Mouse (Mus musculus): ENCODE results near the gene Hbb-bs. TPM values are rescaled to one million over a fixed set of nuclear protein-coding genes. Genes with fewer than 3 reads are reported as not detected.
A peak's percentile ranks its signal among the peaks of the same experiment; 100 is the strongest.
"Not testable (repeated sequence)": the region's sequence is repeated elsewhere in the genome, so short reads cannot be mapped to it uniquely, and the experiment has no call there.

Hbb-bs gene
- polyA plus RNA-seq, 1 experiment = 44,806 TPM

- Histone ChIP-seq H3K4me3 (replicated peaks; ENCODE audit: control insufficient read depth, low read depth, low read length) (no peak overlapping the region), H3K27ac (ENCODE audit: control insufficient read depth, insufficient read depth, low read depth, low read length, poor library complexity) (no peak overlapping the region), H3K4me1 (ENCODE audit: control insufficient read depth, insufficient read depth, low read length) (no peaks in the 10 kb centered on the region; the same call in 1 of the 2 replicates)
- TF ChIP-seq POLR2A (IDR thresholded peaks at IDR 0.05; ENCODE audit: borderline replicate concordance, control insufficient read depth, low read depth, low read length) (no peak), CTCF (IDR thresholded peaks at IDR 0.05; ENCODE audit: control insufficient read depth, insufficient read depth, low read length) (no peak)
- WGBS = 21% methylated on average over 5 of the region's 5 CpGs
Observed at GRCm38 (mm10) chr7:103808971-103809800, 18.7 kb downstream of the Hbb-bs start.

GRCm38 (mm10) chr7:103808120-103808519 is 19.8 kb downstream of the Hbb-bs start:
- H3K4me3 ChIP-seq (replicated peaks; ENCODE audit: control insufficient read depth, low read depth, low read length); H3K4me1 ChIP-seq (ENCODE audit: control insufficient read depth, insufficient read depth, low read length); H3K27ac ChIP-seq (ENCODE audit: control insufficient read depth, insufficient read depth, low read depth, low read length, poor library complexity): not testable (repeated sequence)
- 50% methylated on average over 2 of the region's 2 CpGs for WGBS

GRCm38 (mm10) chr7:103806856-103807255 is 21.0 kb downstream of the Hbb-bs start:
- H3K27ac ChIP-seq (ENCODE audit: control insufficient read depth, insufficient read depth, low read depth, low read length, poor library complexity) = no peak overlapping the region
- TF ChIP-seq CTCF (IDR thresholded peaks at IDR 0.05; ENCODE audit: control insufficient read depth, insufficient read depth, low read length) = peak; percentile 14; the same call in 1 of the 2 replicates
- TF ChIP-seq POLR2A (IDR thresholded peaks at IDR 0.05; ENCODE audit: borderline replicate concordance, control insufficient read depth, low read depth, low read length) = no peak
- WGBS = 44% methylated on average over 1 of the region's 1 CpGs

GRCm38 (mm10) chr7:103792669-103793388 is 35.1 kb downstream of the Hbb-bs start:
- no peaks in the 10 kb centered on the region for H3K4me1 ChIP-seq (ENCODE audit: control insufficient read depth, insufficient read depth, low read length)
- H3K4me3 ChIP-seq (replicated peaks; ENCODE audit: control insufficient read depth, low read depth, low read length) = no peak overlapping the region
- TF ChIP-seq POLR2A (IDR thresholded peaks at IDR 0.05; ENCODE audit: borderline replicate concordance, control insufficient read depth, low read depth, low read length) = no peak
- no peak for TF ChIP-seq CTCF (IDR thresholded peaks at IDR 0.05; ENCODE audit: control insufficient read depth, insufficient read depth, low read length)
- no peak overlapping the region for H3K27ac ChIP-seq (ENCODE audit: control insufficient read depth, insufficient read depth, low read depth, low read length, poor library complexity)
- 10% methylated on average over 4 of the region's 4 CpGs for WGBS

More at GRCm38 (mm10) chr7:103806856-103807255, 21.0 kb downstream of the Hbb-bs start:
- no peak overlapping the region for H3K4me3 ChIP-seq (replicated peaks; ENCODE audit: control insufficient read depth, low read depth, low read length)
- no peaks in the 10 kb centered on the region for H3K4me1 ChIP-seq (ENCODE audit: control insufficient read depth, insufficient read depth, low read length)

GRCm38 (mm10) chr7:103791721-103792120 is 36.2 kb downstream of the Hbb-bs start, which contains the start of gene Olfr67:
Gene Olfr67 (minus strand): TSS chr7:103791821.
- no peak for TF ChIP-seq POLR2A (IDR thresholded peaks at IDR 0.05; ENCODE audit: borderline replicate concordance, control insufficient read depth, low read depth, low read length)
- TF ChIP-seq CTCF (IDR thresholded peaks at IDR 0.05; ENCODE audit: control insufficient read depth, insufficient read depth, low read length) = no peak
- Histone ChIP-seq H3K27ac (ENCODE audit: control insufficient read depth, insufficient read depth, low read depth, low read length, poor library complexity) (no peak within 1 kb of the TSS), H3K4me3 (replicated peaks; ENCODE audit: control insufficient read depth, low read depth, low read length) (no peak within 1 kb of the TSS), H3K4me1 (ENCODE audit: control insufficient read depth, insufficient read depth, low read length) (no peaks in the 10 kb centered on the region)
- WGBS = 51% methylated on average over 3 of the region's 3 CpGs

- WGBS = 79% methylated on average over 3 of the region's 3 CpGs
- Histone ChIP-seq H3K4me3 (replicated peaks; ENCODE audit: control insufficient read depth, low read depth, low read length) (no peak within 1 kb of the TSS), H3K27ac (ENCODE audit: control insufficient read depth, insufficient read depth, low read depth, low read length, poor library complexity) (no peak within 1 kb of the TSS), H3K4me1 (ENCODE audit: control insufficient read depth, insufficient read depth, low read length) (no peaks in the 10 kb centered on the region)
- TF ChIP-seq POLR2A (IDR thresholded peaks at IDR 0.05; ENCODE audit: borderline replicate concordance, control insufficient read depth, low read depth, low read length) (no peak), CTCF (IDR thresholded peaks at IDR 0.05; ENCODE audit: control insufficient read depth, insufficient read depth, low read length) (no peak)
Observed at GRCm38 (mm10) chr7:103779598-103779997, 48.3 kb downstream of the Hbb-bs start, which contains the start of gene Olfr68. Gene Olfr68 (minus strand): TSS chr7:103779698.

- not testable (repeated sequence) for H3K4me3 ChIP-seq (replicated peaks; ENCODE audit: control insufficient read depth, low read depth, low read length); H3K27ac ChIP-seq (ENCODE audit: control insufficient read depth, insufficient read depth, low read depth, low read length, poor library complexity); H3K4me1 ChIP-seq (ENCODE audit: control insufficient read depth, insufficient read depth, low read length)
- WGBS = 64% methylated on average over 4 of the region's 4 CpGs
Observed at GRCm38 (mm10) chr7:103777652-103778051, 50.2 kb downstream of the Hbb-bs start.

Other genes starting within 250 kb of the Hbb-bs start
- gene Olfr618, start 238.0 kb downstream of the Hbb-bs start, polyA plus RNA-seq (2011; ENCODE audit: insufficient read depth, insufficient read length, low replicate concordance, missing spikeins) = not detected in 2 replicates
- gene Olfr619, start 227.5 kb downstream of the Hbb-bs start, polyA plus RNA-seq (2011; ENCODE audit: insufficient read depth, insufficient read length, low replicate concordance, missing spikeins) = not detected in 2 replicates
- gene Olfr620, start 215.6 kb downstream of the Hbb-bs start, polyA plus RNA-seq (2011; ENCODE audit: insufficient read depth, insufficient read length, low replicate concordance, missing spikeins) = 0.68 and 2.1 TPM in 2 replicates
- not detected in 2 replicates for gene Olfr622, start 185.4 kb downstream of the Hbb-bs start, polyA plus RNA-seq (2011; ENCODE audit: insufficient read depth, insufficient read length, low replicate concordance, missing spikeins)
- not detected in 2 replicates for gene Olfr623, start 164.4 kb downstream of the Hbb-bs start, polyA plus RNA-seq (2011; ENCODE audit: insufficient read depth, insufficient read length, low replicate concordance, missing spikeins)
- gene Olfr624, start 156.9 kb downstream of the Hbb-bs start, polyA plus RNA-seq (2011; ENCODE audit: insufficient read depth, insufficient read length, low replicate concordance, missing spikeins) = 0.25 and 0.45 TPM in 2 replicates
- not detected in 2 replicates for gene Olfr625-ps1, start 145.4 kb downstream of the Hbb-bs start, polyA plus RNA-seq (2011; ENCODE audit: insufficient read depth, insufficient read length, low replicate concordance, missing spikeins)
- 0.27 and 0.40 TPM in 2 replicates for gene Olfr243, start 113.4 kb downstream of the Hbb-bs start, polyA plus RNA-seq (2011; ENCODE audit: insufficient read depth, insufficient read length, low replicate concordance, missing spikeins)
- gene Olfr628, start 97.7 kb downstream of the Hbb-bs start, polyA plus RNA-seq (2011; ENCODE audit: insufficient read depth, insufficient read length, low replicate concordance, missing spikeins) = not detected in 2 replicates
- 1.2 TPM in 1 of 2 replicates, not detected in the other for gene Olfr629, start 83.2 kb downstream of the Hbb-bs start, polyA plus RNA-seq (2011; ENCODE audit: insufficient read depth, insufficient read length, low replicate concordance, missing spikeins)
- not detected in 2 replicates for gene Olfr630, start 70.8 kb downstream of the Hbb-bs start, polyA plus RNA-seq (2011; ENCODE audit: insufficient read depth, insufficient read length, low replicate concordance, missing spikeins)
- gene Olfr69, start 56.5 kb downstream of the Hbb-bs start, polyA plus RNA-seq (2011; ENCODE audit: insufficient read depth, insufficient read length, low replicate concordance, missing spikeins) = not detected in 2 replicates
- 0.36 TPM in 1 of 2 replicates, not detected in the other for gene Olfr68, start 48.4 kb downstream of the Hbb-bs start, polyA plus RNA-seq (2011; ENCODE audit: insufficient read depth, insufficient read length, low replicate concordance, missing spikeins)
- gene Olfr67, start 36.3 kb downstream of the Hbb-bs start, polyA plus RNA-seq (2011; ENCODE audit: insufficient read depth, insufficient read length, low replicate concordance, missing spikeins) = 0.25 TPM in 1 of 2 replicates, not detected in the other
- 16,360 and 37,491 TPM in 2 replicates for gene Hbb-bt, start 14.1 kb downstream of the Hbb-bs start, polyA plus RNA-seq (2011; ENCODE audit: insufficient read depth, insufficient read length, low replicate concordance, missing spikeins)
- gene Hbb-bh2, start 12.4 kb upstream of the Hbb-bs start, polyA plus RNA-seq (2011; ENCODE audit: insufficient read depth, insufficient read length, low replicate concordance, missing spikeins) = not detected in 2 replicates
- 1.6 TPM in 1 of 2 replicates, not detected in the other for gene Hbb-bh1, start 15.1 kb upstream of the Hbb-bs start, polyA plus RNA-seq (2011; ENCODE audit: insufficient read depth, insufficient read length, low replicate concordance, missing spikeins)
- 1.6 TPM in 1 of 2 replicates, not detected in the other for gene Hbb-y, start 25.1 kb upstream of the Hbb-bs start, polyA plus RNA-seq (2011; ENCODE audit: insufficient read depth, insufficient read length, low replicate concordance, missing spikeins)
- gene Olfr66, start 58.2 kb upstream of the Hbb-bs start, polyA plus RNA-seq (2011; ENCODE audit: insufficient read depth, insufficient read length, low replicate concordance, missing spikeins) = not detected in 2 replicates
- gene Olfr64, start 66.4 kb upstream of the Hbb-bs start, polyA plus RNA-seq (2011; ENCODE audit: insufficient read depth, insufficient read length, low replicate concordance, missing spikeins) = not detected in 2 replicates
- not detected in 2 replicates for gene Olfr65, start 75.4 kb upstream of the Hbb-bs start, polyA plus RNA-seq (2011; ENCODE audit: insufficient read depth, insufficient read length, low replicate concordance, missing spikeins)
- not detected in 2 replicates for gene Olfr631, start 100.7 kb upstream of the Hbb-bs start, polyA plus RNA-seq (2011; ENCODE audit: insufficient read depth, insufficient read length, low replicate concordance, missing spikeins)
- not detected in 2 replicates for gene Olfr632, start 106.3 kb upstream of the Hbb-bs start, polyA plus RNA-seq (2011; ENCODE audit: insufficient read depth, insufficient read length, low replicate concordance, missing spikeins)
- 0.25 TPM in 1 of 2 replicates, not detected in the other for gene Olfr633, start 116.3 kb upstream of the Hbb-bs start, polyA plus RNA-seq (2011; ENCODE audit: insufficient read depth, insufficient read length, low replicate concordance, missing spikeins)
- gene Olfr635, start 143.1 kb upstream of the Hbb-bs start, polyA plus RNA-seq (2011; ENCODE audit: insufficient read depth, insufficient read length, low replicate concordance, missing spikeins) = not detected in 2 replicates
- not detected in 2 replicates for gene Olfr638, start 170.7 kb upstream of the Hbb-bs start, polyA plus RNA-seq (2011; ENCODE audit: insufficient read depth, insufficient read length, low replicate concordance, missing spikeins)
- gene Olfr639, start 189.2 kb upstream of the Hbb-bs start, polyA plus RNA-seq (2011; ENCODE audit: insufficient read depth, insufficient read length, low replicate concordance, missing spikeins) = not detected in 2 replicates
- not detected in 2 replicates for gene Olfr640, start 197.5 kb upstream of the Hbb-bs start, polyA plus RNA-seq (2011; ENCODE audit: insufficient read depth, insufficient read length, low replicate concordance, missing spikeins)
- not detected in 2 replicates for gene Olfr641, start 207.3 kb upstream of the Hbb-bs start, polyA plus RNA-seq (2011; ENCODE audit: insufficient read depth, insufficient read length, low replicate concordance, missing spikeins)
- gene Olfr642, start 224.6 kb upstream of the Hbb-bs start, polyA plus RNA-seq (2011; ENCODE audit: insufficient read depth, insufficient read length, low replicate concordance, missing spikeins) = 0.29 TPM in 1 of 2 replicates, not detected in the other
- gene 4930516K23Rik, start 233.3 kb upstream of the Hbb-bs start, polyA plus RNA-seq (2011; ENCODE audit: insufficient read depth, insufficient read length, low replicate concordance, missing spikeins) = not detected in 2 replicates
- not detected in 2 replicates for gene Olfr644, start 243.8 kb upstream of the Hbb-bs start, polyA plus RNA-seq (2011; ENCODE audit: insufficient read depth, insufficient read length, low replicate concordance, missing spikeins)